Mouse (Mus musculus) spleen, postnatal 4 days (tissue): ENCODE data around the gene Cd3e.
"Not testable (repeated sequence)": the region's sequence is repeated elsewhere in the genome, so short reads cannot be mapped to it uniquely, and the experiment has no call there.

ENCODE experiments used
- DNase-seq, 2 experiments: peaks; one replicate each; pipeline ENCODE4 v3.0.0; 2022; ENCODE audit warnings: low spot score in 2 of 2

Gene Cd3e

GRCm38 (mm10) chr9:45009180-45010078, at the start of gene Cd3e:
Gene Cd3e, minus strand, starts transcription at chr9:45009627.
- DNase-seq: no peak

GRCm38 (mm10) chr9:45058304-45058940, 49.0 kb upstream of the Cd3e start:
- DNase-seq: no peak

GRCm38 (mm10) chr9:45055082-45055713, 45.8 kb upstream of the Cd3e start, which contains the start of gene Mpzl3:
Gene Mpzl3, plus strand, starts transcription at chr9:45055186.
- DNase-seq: peak; percentile 68 to 83

GRCm38 (mm10) chr9:45050301-45050700, 40.9 kb upstream of the Cd3e start:
- DNase-seq: no peak

- DNase-seq: no peak
Observed at GRCm38 (mm10) chr9:45049731-45050130, 40.3 kb upstream of the Cd3e start.

GRCm38 (mm10) chr9:45048511-45048910, 39.1 kb upstream of the Cd3e start:
- DNase-seq: no peak

GRCm38 (mm10) chr9:45046973-45047372, 37.5 kb upstream of the Cd3e start:
- no peak for DNase-seq

- no peak for DNase-seq
Observed at GRCm38 (mm10) chr9:45042947-45043346, 33.5 kb upstream of the Cd3e start.

- DNase-seq: no peak
Observed at GRCm38 (mm10) chr9:45042056-45042720, 32.8 kb upstream of the Cd3e start.

GRCm38 (mm10) chr9:45041131-45041838, 31.9 kb upstream of the Cd3e start:
- no peak for DNase-seq

GRCm38 (mm10) chr9:45040066-45040845, 30.8 kb upstream of the Cd3e start:
- DNase-seq: no peak

GRCm38 (mm10) chr9:45039499-45039898, 30.1 kb upstream of the Cd3e start, which contains the start of gene Mpzl2:
Gene Mpzl2, plus strand, starts transcription at chr9:45039799.
- DNase-seq: no peak

GRCm38 (mm10) chr9:45037803-45038202, 28.4 kb upstream of the Cd3e start:
- not testable (repeated sequence) for DNase-seq

- DNase-seq: no peak
Observed at GRCm38 (mm10) chr9:45034526-45034925, 25.1 kb upstream of the Cd3e start.

- no peak for DNase-seq
Observed at GRCm38 (mm10) chr9:45032261-45032660, 22.8 kb upstream of the Cd3e start.

- DNase-seq: no peak
Observed at GRCm38 (mm10) chr9:45030341-45030740, 20.9 kb upstream of the Cd3e start.

GRCm38 (mm10) chr9:45027376-45027775, 17.9 kb upstream of the Cd3e start:
- no peak for DNase-seq

GRCm38 (mm10) chr9:45024187-45024586, 14.8 kb upstream of the Cd3e start:
- DNase-seq: no peak

GRCm38 (mm10) chr9:45023638-45024037, 14.2 kb upstream of the Cd3e start:
- DNase-seq: no peak

GRCm38 (mm10) chr9:45022800-45023199, 13.4 kb upstream of the Cd3e start:
- peak in 1 of 2 experiments; percentile 47 for DNase-seq
